Mouse (Mus musculus): Measurements from ENCODE around the gene Sp8. TPM values are rescaled to one million over a fixed set of nuclear protein-coding genes. Genes with fewer than 3 reads are reported as not detected.

The Sp8 gene
- total RNA-seq, 1 experiment: 1.3 TPM

DNA sequence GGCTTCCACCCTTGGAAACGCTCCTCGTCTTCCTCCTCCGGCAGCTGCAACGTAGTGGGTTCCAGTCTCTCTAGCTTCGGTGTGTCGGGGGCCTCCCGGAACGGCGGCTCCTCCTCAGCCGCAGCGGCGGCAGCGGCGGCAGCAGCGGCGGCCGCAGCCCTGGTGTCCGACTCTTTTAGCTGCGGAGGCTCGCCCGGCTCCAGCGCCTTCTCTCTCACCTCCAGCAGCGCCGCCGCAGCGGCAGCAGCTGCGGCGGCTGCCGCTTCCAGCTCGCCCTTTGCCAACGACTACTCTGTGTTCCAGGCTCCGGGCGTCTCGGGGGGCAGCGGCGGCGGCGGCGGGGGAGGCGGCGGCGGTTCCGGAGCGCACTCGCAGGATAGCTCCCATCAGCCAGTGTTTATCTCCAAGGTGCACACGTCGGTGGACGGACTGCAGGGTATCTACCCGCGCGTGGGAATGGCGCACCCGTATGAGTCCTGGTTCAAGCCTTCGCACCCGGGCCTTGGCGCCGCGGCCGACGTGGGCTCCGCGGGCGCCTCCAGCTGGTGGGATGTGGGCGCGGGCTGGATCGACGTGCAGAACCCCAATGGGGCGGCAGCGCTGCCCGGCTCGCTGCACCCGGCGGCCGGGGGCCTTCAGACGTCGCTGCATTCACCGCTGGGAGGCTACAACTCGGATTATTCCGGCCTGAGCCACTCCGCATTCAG, 2.5 kb downstream of the Sp8 start:
- TF ChIP-seq ZNF384 (IDR thresholded peaks at IDR 0.05; ENCODE audit: low read depth, low read length): no peak
- Histone ChIP-seq H3K36me3 (ENCODE audit: control insufficient read depth, insufficient read depth, low read length, poor library complexity, severe bottlenecking) (no peaks in the 10 kb centered on the region), H3K27ac (ENCODE audit: insufficient read depth, low read depth, low read length, poor library complexity, severe bottlenecking) (no peak overlapping the region), H3K4me1 (ENCODE audit: control insufficient read depth in 2 of 2, insufficient read depth in 2 of 2, low read length in 2 of 2, poor library complexity in 1 of 2) (no peaks in the 10 kb centered on the region), H3K4me3 (ENCODE audit: insufficient read depth in 1 of 2, low read depth in 1 of 2, low read length in 2 of 2, poor library complexity in 1 of 2, severe bottlenecking in 1 of 2) (peak overlapping the region; percentile 39 to 53), H3K9me3 (ENCODE audit: control insufficient read depth, insufficient read depth, low read depth, low read length) (no peaks in the 10 kb centered on the region), H3K9ac (ENCODE audit: insufficient read depth, low read depth, low read length, poor library complexity, severe bottlenecking) (0 out of 2 replicates have a peak overlapping the region, but pooled peaks have one; percentile 30)
- in situ Hi-C loops (cut with MboI; ENCODE audit: low sequenced_read_pairs in 2 of 2, unreplicated experiment in 2 of 2): loop anchor here in 1 of 2 experiments (10.0 kb wide), 1 partner anchor 1694 kb away; no protein-coding TSS in a partner anchor
- DNase-seq (ENCODE audit: low read depth, low spot score): no peak

GRCm38 (mm10) chr12:118849203-118849861, 3.2 kb downstream of the Sp8 start:
- no peak for TF ChIP-seq HCFC1 (IDR thresholded peaks at IDR 0.05; ENCODE audit: borderline replicate concordance, insufficient read depth, low read length)
- no peak for TF ChIP-seq ZNF384 (IDR thresholded peaks at IDR 0.05; ENCODE audit: low read depth, low read length)
- no peak for TF ChIP-seq MAFK (IDR thresholded peaks at IDR 0.05; ENCODE audit: insufficient read depth, low read depth, low read length)
- TF ChIP-seq ZC3H11A (IDR thresholded peaks at IDR 0.05; ENCODE audit: borderline replicate concordance, low read depth, low read length): no peak
- TF ChIP-seq CHD2 (IDR thresholded peaks at IDR 0.05; ENCODE audit: low read depth, low read length): no peak
- no peaks in the 10 kb centered on the region for H3K4me1 ChIP-seq (ENCODE audit: control insufficient read depth in 2 of 2, insufficient read depth in 2 of 2, low read length in 2 of 2, poor library complexity in 1 of 2)
- no peaks in the 10 kb centered on the region for H3K36me3 ChIP-seq (ENCODE audit: control insufficient read depth, insufficient read depth, low read length, poor library complexity, severe bottlenecking)
- peak overlapping the region; percentile 39 to 53; a peak in 3 of 4 replicates for H3K4me3 ChIP-seq (ENCODE audit: insufficient read depth in 1 of 2, low read depth in 1 of 2, low read length in 2 of 2, poor library complexity in 1 of 2, severe bottlenecking in 1 of 2)
- no peak for DNase-seq (ENCODE audit: low read depth, low spot score)
- H3K9me3 ChIP-seq (ENCODE audit: control insufficient read depth, insufficient read depth, low read depth, low read length): no peaks in the 10 kb centered on the region
- H3K27ac ChIP-seq (ENCODE audit: insufficient read depth, low read depth, low read length, poor library complexity, severe bottlenecking): no peak overlapping the region
- no peak overlapping the region for H3K9ac ChIP-seq (ENCODE audit: insufficient read depth, low read depth, low read length, poor library complexity, severe bottlenecking)
- in situ Hi-C loops (cut with MboI; ENCODE audit: low sequenced_read_pairs in 2 of 2, unreplicated experiment in 2 of 2): loop anchor here in 1 of 2 experiments (10.0 kb wide), 1 partner anchor 1695 kb away; no protein-coding TSS in a partner anchor

DNA sequence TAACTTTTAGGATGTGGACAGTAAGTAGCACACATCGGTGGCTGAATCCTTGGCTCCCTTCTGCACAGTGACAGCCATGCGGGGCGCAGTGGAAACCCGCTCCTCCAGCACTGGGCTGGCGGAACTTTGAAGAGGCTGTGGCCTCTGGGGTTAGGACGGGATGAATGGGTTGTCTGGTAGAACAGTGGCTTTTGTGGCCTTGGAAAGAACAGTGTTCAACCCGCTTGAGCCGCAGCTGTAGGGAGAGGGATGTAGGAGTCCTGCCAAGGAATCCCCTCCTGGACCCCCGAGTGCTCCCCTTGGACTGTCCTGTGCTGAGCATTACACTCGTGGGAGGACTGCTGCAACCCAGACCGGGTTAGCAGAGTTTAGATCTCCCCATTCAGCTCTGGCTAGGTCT, 3.9 kb downstream of the Sp8 start:
- no peak for TF ChIP-seq ZC3H11A (IDR thresholded peaks at IDR 0.05; ENCODE audit: borderline replicate concordance, low read depth, low read length)
- Histone ChIP-seq H3K27ac (ENCODE audit: insufficient read depth, low read depth, low read length, poor library complexity, severe bottlenecking) (no peak overlapping the region), H3K4me1 (ENCODE audit: control insufficient read depth in 2 of 2, insufficient read depth in 2 of 2, low read length in 2 of 2, poor library complexity in 1 of 2) (no peaks in the 10 kb centered on the region), H3K4me3 (ENCODE audit: insufficient read depth in 1 of 2, low read depth in 1 of 2, low read length in 2 of 2, poor library complexity in 1 of 2, severe bottlenecking in 1 of 2) (peak overlapping the region; percentile 39 to 53), H3K9ac (ENCODE audit: insufficient read depth, low read depth, low read length, poor library complexity, severe bottlenecking) (no peak overlapping the region), H3K9me3 (ENCODE audit: control insufficient read depth, insufficient read depth, low read depth, low read length) (no peaks in the 10 kb centered on the region), H3K36me3 (ENCODE audit: control insufficient read depth, insufficient read depth, low read length, poor library complexity, severe bottlenecking) (no peaks in the 10 kb centered on the region)
- in situ Hi-C loops (cut with MboI; ENCODE audit: low sequenced_read_pairs in 2 of 2, unreplicated experiment in 2 of 2): loop anchor here in 1 of 2 experiments (10.0 kb wide), 2 partner anchors 855 to 1695 kb away; no protein-coding TSS in a partner anchor
- no peak for DNase-seq (ENCODE audit: low read depth, low spot score)

DNA sequence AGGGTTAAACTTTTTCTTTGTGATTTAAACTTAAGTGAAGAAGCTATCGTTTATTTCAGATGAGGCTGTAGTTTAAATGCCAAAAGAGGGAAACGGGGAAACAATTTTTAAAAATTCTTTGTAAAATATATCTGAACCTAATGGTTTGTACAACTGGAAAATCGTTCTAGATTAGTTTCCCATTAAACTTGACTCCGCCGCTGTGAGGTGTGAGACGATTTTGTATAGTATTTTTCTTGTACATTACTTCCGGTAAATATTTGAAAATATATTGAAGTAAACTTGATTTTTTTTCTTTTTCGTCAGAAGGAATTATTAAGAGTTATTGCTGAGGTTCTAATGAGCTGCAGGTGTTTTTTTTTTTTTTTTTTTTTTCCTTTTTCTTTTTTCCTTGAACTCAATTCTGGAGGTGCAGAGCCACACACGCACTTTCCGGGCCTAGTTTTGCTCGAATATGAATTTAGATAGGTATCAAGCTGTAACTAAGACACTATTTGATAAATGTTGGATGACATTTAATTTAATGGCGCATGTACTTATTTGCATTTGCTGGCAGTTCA, 4.8 kb downstream of the Sp8 start:
- DNase-seq (ENCODE audit: low read depth, low spot score): no peak
- in situ Hi-C loops (cut with MboI; ENCODE audit: low sequenced_read_pairs in 2 of 2, unreplicated experiment in 2 of 2): loop anchor here in 1 of 2 experiments (10.0 kb wide), 1 partner anchor 856 kb away; no protein-coding TSS in a partner anchor
- Histone ChIP-seq H3K9ac (ENCODE audit: insufficient read depth, low read depth, low read length, poor library complexity, severe bottlenecking) (no peak overlapping the region), H3K27ac (ENCODE audit: insufficient read depth, low read depth, low read length, poor library complexity, severe bottlenecking) (no peak overlapping the region), H3K9me3 (ENCODE audit: control insufficient read depth, insufficient read depth, low read depth, low read length) (no peaks in the 10 kb centered on the region), H3K4me1 (ENCODE audit: control insufficient read depth in 2 of 2, insufficient read depth in 2 of 2, low read length in 2 of 2, poor library complexity in 1 of 2) (no peaks in the 10 kb centered on the region), H3K4me3 (ENCODE audit: insufficient read depth in 1 of 2, low read depth in 1 of 2, low read length in 2 of 2, poor library complexity in 1 of 2, severe bottlenecking in 1 of 2) (no peak overlapping the region), H3K36me3 (ENCODE audit: control insufficient read depth, insufficient read depth, low read length, poor library complexity, severe bottlenecking) (no peaks in the 10 kb centered on the region)
- TF ChIP-seq ZNF384 (IDR thresholded peaks at IDR 0.05; ENCODE audit: low read depth, low read length): no peak
- TF ChIP-seq ZC3H11A (IDR thresholded peaks at IDR 0.05; ENCODE audit: borderline replicate concordance, low read depth, low read length): no peak
- no peak for TF ChIP-seq HCFC1 (IDR thresholded peaks at IDR 0.05; ENCODE audit: borderline replicate concordance, insufficient read depth, low read length)
- no peak for TF ChIP-seq MAFK (IDR thresholded peaks at IDR 0.05; ENCODE audit: insufficient read depth, low read depth, low read length)
- no peak for TF ChIP-seq CHD2 (IDR thresholded peaks at IDR 0.05; ENCODE audit: low read depth, low read length)

Measured in ES-E14 (cell line).